Mouse (Mus musculus): Measurements from ENCODE around the gene Arvcf. TPM values are rescaled to one million over a fixed set of nuclear protein-coding genes. Genes with fewer than 3 reads are reported as not detected.

Arvcf gene
- total RNA-seq, 2 experiments from 2014 or later = 12.5 to 19.8 TPM

DNA sequence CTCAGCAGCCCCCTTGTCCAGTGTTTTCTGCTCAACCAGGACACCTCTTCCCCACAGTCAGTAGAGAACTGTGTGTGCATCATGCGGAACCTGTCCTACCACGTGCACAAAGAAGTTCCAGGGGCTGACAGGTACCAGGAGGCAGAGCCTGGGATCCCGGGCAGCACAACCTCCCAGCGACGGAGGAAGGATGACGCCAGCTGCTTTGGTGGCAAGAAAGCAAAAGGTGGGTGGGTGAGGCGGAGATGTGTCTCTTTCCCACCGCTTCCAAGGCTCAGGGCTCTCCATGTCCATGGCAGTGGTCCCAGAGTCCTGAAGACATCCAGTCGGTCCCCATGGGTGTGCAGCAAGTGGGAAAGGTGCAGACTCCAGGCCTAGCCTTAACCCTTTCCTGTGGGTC is 52.0 kb downstream of the Arvcf start:
- DNase-seq = no peak
- intact Hi-C loops (cut with DNase I; ENCODE audit: low total_unique reads) = loop anchor here (5.0 kb wide), 1 partner anchor 48 kb away; no protein-coding TSS in a partner anchor

DNA sequence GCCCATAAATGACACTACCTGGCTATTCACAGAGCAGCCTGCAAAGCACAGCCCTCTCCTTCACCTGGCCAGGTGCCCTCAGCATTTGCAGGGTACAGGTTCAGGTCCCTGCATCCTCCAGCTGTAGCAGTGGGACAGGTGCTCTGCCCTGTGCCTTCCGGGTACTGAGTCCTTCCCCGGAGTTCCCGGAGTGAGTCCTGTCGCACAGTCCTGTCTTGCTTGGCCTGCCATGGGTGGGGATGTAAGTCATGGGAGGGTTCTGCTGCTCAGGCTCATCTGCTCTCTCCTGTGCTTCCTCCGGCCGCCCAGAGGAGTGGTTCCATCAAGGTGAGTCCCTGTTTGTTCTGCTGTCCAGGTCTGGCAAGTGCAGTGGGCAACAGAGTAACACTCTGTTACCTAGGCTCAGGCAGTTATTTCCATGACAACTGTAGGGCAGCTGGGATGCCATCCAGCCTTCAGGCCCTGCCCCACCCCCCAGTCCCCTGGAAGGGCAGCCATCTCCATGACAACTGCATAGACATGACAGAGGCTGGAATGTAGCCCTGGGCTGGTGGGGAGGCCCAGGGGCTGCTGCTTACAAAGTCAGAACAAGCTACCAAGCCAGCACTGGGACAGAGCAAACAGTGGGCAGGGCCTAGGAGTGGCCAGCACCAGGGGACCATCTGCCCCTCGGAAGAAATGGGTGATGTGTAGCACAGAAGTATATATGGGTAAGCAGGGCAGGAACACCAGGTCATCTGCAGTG is 52.7 kb downstream of the Arvcf start:
- intact Hi-C loops (cut with DNase I; ENCODE audit: low total_unique reads) = loop anchor here (5.0 kb wide), 1 partner anchor 48 kb away; no protein-coding TSS in a partner anchor
- peak; percentile 14 for DNase-seq

GRCm38 (mm10) chr16:18403285-18403684 is 55.3 kb downstream of the Arvcf start:
- DNase-seq = no peak
- intact Hi-C loops (cut with DNase I; ENCODE audit: low total_unique reads) = loop anchor here (5.0 kb wide), 1 partner anchor 51 kb away; no protein-coding TSS in a partner anchor

DNA sequence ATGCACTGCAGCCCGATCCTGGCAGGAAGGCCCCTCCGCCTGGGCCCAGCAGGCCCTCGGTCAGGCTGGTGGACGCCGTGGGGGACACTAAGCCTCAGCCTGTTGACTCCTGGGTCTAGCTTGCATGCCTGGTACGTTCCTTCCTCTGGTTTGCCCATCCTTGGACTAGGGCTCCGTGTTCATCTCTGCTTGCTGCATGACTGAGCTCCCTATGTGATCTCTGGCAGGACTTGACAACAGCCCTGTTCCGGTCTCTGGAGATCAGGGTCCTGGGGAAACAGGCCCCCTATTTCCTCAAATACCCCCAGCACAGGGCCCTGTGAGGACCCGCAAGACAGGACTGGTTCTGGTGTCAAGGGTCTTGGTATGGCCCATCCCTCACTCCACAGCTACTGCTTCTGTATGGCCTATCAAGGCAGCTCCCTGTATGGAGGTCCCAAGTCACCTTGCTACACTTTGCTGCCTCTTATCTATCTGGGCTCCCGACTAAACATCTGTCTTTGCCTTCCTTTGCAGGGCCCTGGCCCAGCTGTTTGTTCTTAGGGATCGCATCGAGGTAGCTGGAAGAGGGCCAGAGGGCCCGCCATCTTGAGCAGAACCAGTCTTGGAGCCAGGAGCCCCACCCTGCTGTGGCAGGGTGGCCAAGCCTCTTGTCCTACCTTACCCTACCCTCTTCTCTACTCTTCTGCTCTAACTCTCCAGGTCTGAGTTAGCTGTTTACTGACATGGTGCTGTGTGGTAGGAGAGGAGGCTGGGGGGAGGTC is 57.3 kb downstream of the Arvcf start:
- intact Hi-C loops (cut with DNase I; ENCODE audit: low total_unique reads) = no loop called here
- no peak for DNase-seq

DNA sequence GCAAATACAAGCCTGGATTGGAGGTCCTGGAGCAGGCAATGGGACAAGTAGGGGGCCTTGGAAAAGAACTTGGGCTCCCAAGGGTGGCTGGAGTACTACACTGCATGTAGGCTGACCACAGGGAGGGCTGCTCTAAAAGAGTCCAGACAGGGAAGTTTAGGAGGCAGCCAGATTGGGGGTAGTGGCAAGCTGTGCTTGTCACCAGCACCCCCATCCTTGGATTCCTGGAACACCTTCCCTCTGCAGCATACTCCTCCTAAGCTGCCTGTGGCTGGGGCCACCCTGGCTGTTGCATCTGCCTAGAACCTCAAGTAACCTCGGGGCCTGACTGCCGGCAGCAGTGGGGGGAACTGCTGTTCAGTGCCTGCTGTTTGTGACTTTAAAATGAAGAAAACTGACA is 57.9 kb downstream of the Arvcf start:
- no peak for DNase-seq
- intact Hi-C loops (cut with DNase I; ENCODE audit: low total_unique reads) = no loop called here

GRCm38 (mm10) chr16:18406293-18406692 is 58.3 kb downstream of the Arvcf start:
- peak; percentile 71 for DNase-seq
- intact Hi-C loops (cut with DNase I; ENCODE audit: low total_unique reads) = no loop called here

DNA sequence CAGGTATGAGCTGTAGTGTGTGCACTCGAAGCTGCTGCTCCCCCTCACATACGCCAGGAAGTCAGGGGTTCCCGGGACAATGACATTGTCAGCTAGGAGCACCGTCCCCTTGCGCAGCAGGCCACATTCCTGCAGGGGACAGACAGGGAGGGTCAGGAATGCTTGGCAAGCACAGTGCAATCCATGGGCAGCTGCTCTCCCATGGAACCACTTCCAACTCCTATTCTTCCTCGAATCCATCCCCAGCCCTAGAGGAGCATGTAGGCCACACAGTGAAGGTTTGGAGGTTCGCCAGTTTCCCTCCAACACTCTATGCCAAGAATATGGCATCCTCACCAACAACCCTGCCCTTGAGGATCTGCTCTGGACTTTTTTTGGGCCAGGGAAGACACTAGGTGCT is 59.9 kb downstream of the Arvcf start:
- no peak for DNase-seq
- intact Hi-C loops (cut with DNase I; ENCODE audit: low total_unique reads) = no loop called here

DNA sequence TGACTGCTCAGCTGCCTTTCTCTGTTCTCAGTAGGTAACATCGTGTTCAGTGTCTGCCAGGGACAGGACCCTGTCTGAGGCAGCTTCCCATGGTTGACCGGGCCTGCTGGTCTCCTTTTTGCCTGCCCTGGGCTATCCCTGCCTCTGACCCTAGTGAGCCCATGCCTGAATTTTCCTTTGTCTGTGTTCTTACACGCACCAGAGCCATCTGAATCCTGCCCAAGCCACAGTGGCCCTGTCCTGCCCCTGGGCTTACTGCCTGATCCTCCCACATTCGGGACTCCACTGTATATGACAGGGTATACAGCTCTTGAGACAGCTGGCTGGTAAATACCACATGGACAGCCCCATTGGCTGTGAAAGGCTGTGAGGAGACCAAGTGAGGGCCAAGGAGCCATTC is 61.8 kb downstream of the Arvcf start:
- no peak for DNase-seq
- intact Hi-C loops (cut with DNase I; ENCODE audit: low total_unique reads) = no loop called here

- DNase-seq = no peak
- intact Hi-C loops (cut with DNase I; ENCODE audit: low total_unique reads) = no loop called here
Measured at GRCm38 (mm10) chr16:18410418-18410817, 62.4 kb downstream of the Arvcf start.

DNA sequence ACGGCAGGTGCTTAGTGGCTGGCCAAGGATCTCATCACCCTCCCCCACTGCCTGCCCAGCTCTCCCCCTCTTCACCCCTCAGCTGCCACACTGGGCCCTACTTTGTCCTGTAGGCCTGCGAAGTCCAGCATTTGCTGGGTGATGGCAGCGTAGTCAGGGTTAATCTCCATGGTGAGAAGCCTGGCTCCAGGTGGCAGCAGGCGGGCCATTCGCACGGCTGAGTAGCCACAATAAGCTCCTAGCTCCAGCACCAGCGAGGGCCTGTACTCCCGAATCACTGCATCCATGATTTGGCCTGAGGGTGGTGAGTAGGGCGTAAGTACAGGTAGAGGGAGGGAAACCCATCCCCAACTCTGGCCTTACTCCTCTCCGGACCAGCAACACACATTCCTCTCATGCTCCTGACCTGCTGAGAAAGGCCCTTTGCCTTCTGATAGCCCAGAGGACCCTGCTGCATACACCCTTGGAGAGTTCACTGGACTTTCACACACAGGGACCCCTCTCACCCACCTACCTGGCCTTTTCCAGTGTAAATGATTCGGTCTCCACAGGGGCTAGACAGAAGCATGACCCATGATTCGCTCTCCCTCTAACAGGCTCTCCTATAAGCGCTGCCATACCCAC is 63.2 kb downstream of the Arvcf start:
- DNase-seq = no peak
- intact Hi-C loops (cut with DNase I; ENCODE audit: low total_unique reads) = no loop called here

- DNase-seq = peak; percentile 61
- intact Hi-C loops (cut with DNase I; ENCODE audit: low total_unique reads) = no loop called here
Measured at GRCm38 (mm10) chr16:18411802-18412476, 64.0 kb downstream of the Arvcf start.

GRCm38 (mm10) chr16:18413032-18413816 is 65.2 kb downstream of the Arvcf start:
- no peak for DNase-seq
- intact Hi-C loops (cut with DNase I; ENCODE audit: low total_unique reads) = no loop called here

DNA sequence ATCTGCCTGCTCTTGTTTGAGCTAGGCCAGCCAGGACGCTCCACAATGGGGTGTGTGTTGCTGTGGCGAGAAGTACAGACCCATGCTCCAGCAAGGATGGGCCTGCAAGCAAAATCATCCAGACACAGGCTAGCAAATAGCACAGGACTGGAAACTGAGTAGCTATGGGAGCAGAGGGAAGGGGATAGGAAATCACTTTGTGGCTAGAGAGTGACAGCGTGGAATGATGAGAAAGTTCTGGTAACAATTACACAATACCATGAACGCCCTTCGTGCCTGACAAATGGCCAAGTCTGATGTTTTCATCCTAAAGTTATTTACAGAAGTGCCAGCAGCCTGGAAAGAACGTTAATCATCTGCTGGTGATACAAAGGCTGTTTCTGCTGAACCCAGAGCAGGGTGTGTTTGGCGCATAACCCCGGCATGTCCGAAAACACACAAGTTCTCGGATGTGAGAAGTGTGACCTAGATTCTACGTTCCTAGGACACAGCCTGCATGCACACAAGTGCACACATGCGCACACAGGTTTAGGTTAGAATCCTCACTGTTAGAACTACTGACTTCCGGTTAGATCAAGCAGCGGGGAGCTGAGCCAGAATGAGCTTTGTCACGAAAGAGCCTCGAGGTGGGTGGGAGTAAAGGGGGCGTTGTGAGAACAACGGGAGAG is 68.2 kb downstream of the Arvcf start:
- DNase-seq = peak; percentile 44
- intact Hi-C loops (cut with DNase I; ENCODE audit: low total_unique reads) = no loop called here

DNA sequence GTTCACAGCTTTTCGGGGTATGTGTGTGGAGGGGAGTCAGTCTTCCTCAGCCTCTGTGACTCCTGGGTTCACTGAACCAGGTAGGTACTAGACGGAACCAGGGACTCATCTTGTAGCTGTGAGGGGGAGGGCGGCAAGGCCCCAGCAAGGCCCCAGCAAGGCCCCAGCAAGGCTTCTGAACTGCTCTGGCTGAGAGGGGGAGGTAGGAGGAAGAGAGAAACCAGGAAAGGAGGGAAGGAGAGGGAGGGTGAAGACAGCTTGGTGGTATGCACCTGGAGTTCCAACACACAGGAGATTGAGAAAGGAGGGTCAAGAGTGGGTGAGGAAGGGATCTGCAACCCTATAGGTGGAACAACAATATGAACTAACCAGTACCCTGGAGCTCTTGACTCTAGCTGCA is 68.9 kb downstream of the Arvcf start:
- intact Hi-C loops (cut with DNase I; ENCODE audit: low total_unique reads) = no loop called here
- DNase-seq = no peak

DNA sequence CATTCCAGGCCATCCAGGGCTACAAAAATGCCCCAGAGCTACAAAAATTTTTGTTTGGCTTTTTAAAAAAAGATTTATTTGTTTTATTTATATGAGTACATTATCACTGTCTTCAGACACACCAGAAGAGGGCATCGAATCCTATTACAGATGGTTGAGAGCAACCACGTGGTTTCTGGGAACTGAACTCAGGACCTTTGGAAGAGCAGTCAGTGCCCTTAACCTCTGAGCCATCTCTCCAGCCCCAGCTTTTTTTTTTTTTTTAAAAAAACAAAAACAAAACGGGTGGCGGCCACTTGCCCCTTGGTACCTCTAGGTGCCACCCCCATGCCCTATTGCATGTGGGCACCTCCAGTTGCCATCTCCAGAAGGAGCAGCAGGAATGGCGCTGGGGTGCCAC is 69.5 kb downstream of the Arvcf start:
- DNase-seq = no peak
- intact Hi-C loops (cut with DNase I; ENCODE audit: low total_unique reads) = no loop called here

- intact Hi-C loops (cut with DNase I; ENCODE audit: low total_unique reads) = no loop called here
- DNase-seq = no peak
Measured at GRCm38 (mm10) chr16:18418756-18419602, 71.0 kb downstream of the Arvcf start.

- DNase-seq = no peak
- intact Hi-C loops (cut with DNase I; ENCODE audit: low total_unique reads) = no loop called here
Measured at GRCm38 (mm10) chr16:18419603-18420026, 71.6 kb downstream of the Arvcf start.

DNA sequence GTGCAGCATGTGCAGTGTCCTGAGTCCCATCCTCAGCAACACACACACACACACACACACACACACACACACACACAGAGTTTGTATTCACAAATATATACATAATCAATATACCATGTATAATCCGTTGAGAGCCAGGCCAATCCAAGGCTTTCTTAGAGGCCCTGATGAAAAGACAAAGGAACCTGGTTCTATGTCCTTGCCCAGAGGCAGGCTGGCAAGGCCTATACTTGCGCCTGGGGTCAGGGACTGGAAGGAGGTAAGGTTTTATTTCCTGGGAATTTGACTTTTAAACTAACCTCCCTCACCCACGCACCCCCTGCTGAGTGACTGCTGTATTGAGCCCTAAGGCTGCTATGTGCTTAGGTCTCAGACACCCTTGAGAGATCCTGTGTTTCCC is 72.6 kb downstream of the Arvcf start:
- intact Hi-C loops (cut with DNase I; ENCODE audit: low total_unique reads) = no loop called here
- no peak for DNase-seq
